In genomic region chr17:45032209-45032608, GRCm38 (mm10) we compare ENCODE assay signal across 20 mouse cellular contexts.
"Had no signal": no experiment of that assay in that cellular context is flagged by ENCODE, and none has a peak within 500 bp of the region (broad histone marks: within the 10 kb centered on the region; RNA-seq: fewer than 3 reads in every experiment).

No protein-coding gene starts in this region.

- H3K9ac ChIP-seq: limb, embryonic 13.5 days; liver, embryonic 12.5 days; liver, embryonic 15.5 days; lung, embryonic 15.5 days; neural tube, embryonic 13.5 days had no signal

- H3K27me3 ChIP-seq: limb, embryonic 13.5 days; liver, embryonic 12.5 days; liver, embryonic 15.5 days; lung, embryonic 15.5 days; neural tube, embryonic 13.5 days had no signal

- H3K4me2 ChIP-seq: limb, embryonic 13.5 days; liver, embryonic 12.5 days; liver, embryonic 15.5 days; lung, embryonic 15.5 days; midbrain, embryonic 11.5 days; neural tube, embryonic 13.5 days had no signal

- ATAC-seq: intestine, postnatal 0 days; liver, embryonic 12.5 days had no signal

- H3K36me3 ChIP-seq: limb, embryonic 10.5 days; limb, embryonic 13.5 days; liver, embryonic 12.5 days; liver, embryonic 15.5 days; lung, embryonic 15.5 days; neural tube, embryonic 13.5 days had no signal

- H3K27ac ChIP-seq: layer of hippocampus, adult 2 months; limb, embryonic 10.5 days; limb, embryonic 13.5 days; liver, embryonic 12.5 days; liver, embryonic 15.5 days; lung, embryonic 15.5 days; neural tube, embryonic 13.5 days had no signal

- H3K9me3 ChIP-seq: limb, embryonic 10.5 days; limb, embryonic 13.5 days; liver, embryonic 12.5 days; liver, embryonic 15.5 days; lung, embryonic 15.5 days; neural tube, embryonic 13.5 days had no signal

- DNase-seq: kidney, adult 8-10 months; kidney, postnatal 14 days; layer of hippocampus, adult 9-11 months; liver; lung, adult 18-20 months; lung, postnatal 10 days; lung, postnatal 4 days; midbrain, embryonic 14.5 days; thymus, adult 2 months; thymus, postnatal 14 days; thymus, postnatal 4 days had no signal

- H3K4me3 ChIP-seq: layer of hippocampus, adult 2 months; limb, embryonic 10.5 days; limb, embryonic 13.5 days; liver, embryonic 12.5 days; liver, embryonic 15.5 days; lung, embryonic 15.5 days; neural tube, embryonic 13.5 days had no signal

- H3K4me1 ChIP-seq: limb, embryonic 13.5 days; liver, embryonic 12.5 days; liver, embryonic 15.5 days; lung, embryonic 15.5 days; neural tube, embryonic 13.5 days had no signal
